Mouse (Mus musculus) neural tube, embryonic 15.5 days (tissue): ENCODE results near the gene Bbof1. TPM values are rescaled to one million over a fixed set of nuclear protein-coding genes. Genes with fewer than 3 reads are reported as not detected.
A peak's percentile ranks its signal among the peaks of the same experiment; 100 is the strongest.

ENCODE experiments used
- ATAC-seq: fragments of 200-750 bp; cut with Nextera tagmentation; 2 replicates; pipeline ENCODE4 v1.8.0; 2017; ENCODE audit warnings: mild to moderate bottlenecking, moderate TSS enrichment, moderate library complexity; ENCODE audit not compliant: low FRiP score
- H3K27ac ChIP-seq: fragments of 300-500 bp; sonication (generic); replicated peaks from 2 replicates; pipeline ENCODE4 v1.5.1; 2015; ENCODE audit warnings: mild to moderate bottlenecking, inconsistent platforms
- H3K27me3 ChIP-seq: fragments of 300-500 bp; sonication (generic); replicated peaks from 2 replicates; pipeline ENCODE4 v1.6.1; 2015; ENCODE audit warnings: inconsistent platforms
- H3K36me3 ChIP-seq: fragments of 300-500 bp; sonication (generic); 2 replicates; pipeline ENCODE4 v1.6.1; 2015; ENCODE audit warnings: inconsistent platforms
- H3K4me1 ChIP-seq: fragments of 300-500 bp; sonication (generic); 2 replicates; pipeline ENCODE4 v1.6.1; 2015; ENCODE audit warnings: inconsistent platforms
- H3K4me2 ChIP-seq: fragments of 300-500 bp; sonication (generic); 2 replicates; pipeline ENCODE4 v1.6.1; 2015; ENCODE audit warnings: inconsistent platforms, mild to moderate bottlenecking, moderate library complexity
- H3K4me3 ChIP-seq: fragments of 300-500 bp; sonication (generic); replicated peaks from 2 replicates; pipeline ENCODE4 v1.5.1; 2015; ENCODE audit warnings: mild to moderate bottlenecking, inconsistent platforms
- H3K9ac ChIP-seq: fragments of 300-500 bp; sonication (generic); replicated peaks from 2 replicates; pipeline ENCODE4 v1.6.1; 2015; ENCODE audit warnings: mild to moderate bottlenecking, inconsistent platforms
- H3K9me3 ChIP-seq: fragments of 300-500 bp; sonication (generic); replicated peaks from 2 replicates; pipeline ENCODE4 v1.6.1; 2016; ENCODE audit warnings: inconsistent platforms
- whole genome bisulfite sequencing: fragments of 180-500 bp; shearing (Covaris S2); methylation state at CpG from one replicate; pipeline ENCODE4 v1.1.7; 2015; ENCODE audit warnings: mixed read lengths; 5-methylcytosine and 5-hydroxymethylcytosine counted together
- polyA plus RNA-seq: library from polyadenylated mRNA; unstranded; fragments of >200 nt; fragmentation: Nextera tagmentation; extraction: Ambion mirVana; gene quantifications from 2 replicates; pipeline ENCODE4 v1.2.1, GENCODE M21; 2015

Gene Bbof1
- polyA plus RNA-seq, 1 experiment from 2014 or later = 5.0 TPM

GRCm38 (mm10) chr12:84482778-84483585, 74.1 kb downstream of the Bbof1 start:
- H3K9ac ChIP-seq = no peak overlapping the region
- no peak overlapping the region for H3K4me2 ChIP-seq
- WGBS = 67% methylated on average over 14 of the region's 14 CpGs
- H3K4me3 ChIP-seq = no peak overlapping the region
- peak; percentile 47; the same call in 1 of the 2 replicates for ATAC-seq
- no peaks in the 10 kb centered on the region for H3K9me3 ChIP-seq
- no peak overlapping the region for H3K27ac ChIP-seq
- H3K27me3 ChIP-seq = no peaks in the 10 kb centered on the region; the same call in 1 of the 2 replicates
- H3K4me1 ChIP-seq = peaks cover 9% of the 10 kb centered on the region
- H3K36me3 ChIP-seq = no peaks in the 10 kb centered on the region

- H3K9ac ChIP-seq = no peak overlapping the region
- H3K4me2 ChIP-seq = peak overlapping the region; percentile 20
- no peak overlapping the region for H3K4me3 ChIP-seq
- peak; percentile 65 for ATAC-seq
- WGBS = 7% methylated on average over 8 of the region's 8 CpGs
- H3K27ac ChIP-seq = 0 out of 2 replicates have a peak overlapping the region, but pooled peaks have one; percentile 18
- H3K4me1 ChIP-seq = peaks cover 11% of the 10 kb centered on the region
- no peaks in the 10 kb centered on the region for H3K9me3 ChIP-seq
- H3K27me3 ChIP-seq = peaks cover 7% of the 10 kb centered on the region; the same call in 1 of the 2 replicates
- no peaks in the 10 kb centered on the region for H3K36me3 ChIP-seq
Measured at GRCm38 (mm10) chr12:84487324-84488056, 78.6 kb downstream of the Bbof1 start.

Other genes with a start within 250 kb of the Bbof1 start
- gene Elmsan1, start 190.2 kb upstream of the Bbof1 start, polyA plus RNA-seq = 4.0 and 5.4 TPM in 2 replicates
- gene Ptgr2, start 123.8 kb upstream of the Bbof1 start, polyA plus RNA-seq = 15.8 and 18.2 TPM in 2 replicates
- gene Zfp410, start 92.2 kb upstream of the Bbof1 start, polyA plus RNA-seq = 60.6 and 61.2 TPM in 2 replicates
- gene Coq6, start 47.4 kb upstream of the Bbof1 start, polyA plus RNA-seq = 43.5 and 44.1 TPM in 2 replicates
- gene Fam161b, start 47.2 kb upstream of the Bbof1 start, polyA plus RNA-seq = 16.0 and 16.8 TPM in 2 replicates
- gene Entpd5, start within 50 bp of the Bbof1 start, polyA plus RNA-seq = 11.6 and 17.0 TPM in 2 replicates
- 21.5 and 21.9 TPM in 2 replicates for gene Rnf113a2, start 8.1 kb downstream of the Bbof1 start, polyA plus RNA-seq
- 31.7 and 34.7 TPM in 2 replicates for gene Aldh6a1, start 41.9 kb downstream of the Bbof1 start, polyA plus RNA-seq
- 28.9 and 29.7 TPM in 2 replicates for gene Lin52, start 42.4 kb downstream of the Bbof1 start, polyA plus RNA-seq
- 5.7 and 6.0 TPM in 2 replicates for gene Vsx2, start 160.7 kb downstream of the Bbof1 start, polyA plus RNA-seq
- 14.0 and 14.3 TPM in 2 replicates for gene Abcd4, start 208.3 kb downstream of the Bbof1 start, polyA plus RNA-seq
- gene Vrtn, start 231.9 kb downstream of the Bbof1 start, polyA plus RNA-seq = 0.37 TPM in 1 of 2 replicates, not detected in the other